Mouse (Mus musculus): Measurements from ENCODE around the gene Olfr877. TPM values are rescaled to one million over a fixed set of nuclear protein-coding genes. Genes with fewer than 3 reads are reported as not detected.

Gene Olfr877
- polyA plus RNA-seq (2014; fragmentation: Illumina TruSeq; extraction: RNeasy Lipid Tissue Mini Kit (QIAGEN cat#74804); ENCODE audit: insufficient read depth, low read depth, low replicate concordance) = not detected

DNA sequence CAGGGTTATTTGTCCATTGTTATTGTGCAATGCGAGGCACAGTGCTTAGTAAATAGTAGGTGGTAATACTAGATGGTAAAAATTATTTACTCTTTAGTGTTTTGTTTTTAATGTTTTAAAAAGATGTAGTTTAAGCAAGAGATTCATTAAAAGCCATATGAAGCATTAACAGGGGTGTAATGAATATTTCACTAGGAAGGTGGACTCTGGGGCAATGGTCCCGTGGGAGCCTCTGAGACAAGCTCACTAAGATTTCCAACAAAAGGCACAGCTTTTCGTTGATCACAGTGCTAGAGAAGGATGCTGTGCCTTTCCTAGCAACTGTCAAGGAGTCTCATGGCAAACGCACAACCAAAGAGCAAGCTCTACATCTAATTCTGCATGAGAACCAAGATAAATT is at the start of gene Olfr877:
Olfr877 (plus strand) TSS at position 301 of the 400 bp plus-strand sequence.

DNA sequence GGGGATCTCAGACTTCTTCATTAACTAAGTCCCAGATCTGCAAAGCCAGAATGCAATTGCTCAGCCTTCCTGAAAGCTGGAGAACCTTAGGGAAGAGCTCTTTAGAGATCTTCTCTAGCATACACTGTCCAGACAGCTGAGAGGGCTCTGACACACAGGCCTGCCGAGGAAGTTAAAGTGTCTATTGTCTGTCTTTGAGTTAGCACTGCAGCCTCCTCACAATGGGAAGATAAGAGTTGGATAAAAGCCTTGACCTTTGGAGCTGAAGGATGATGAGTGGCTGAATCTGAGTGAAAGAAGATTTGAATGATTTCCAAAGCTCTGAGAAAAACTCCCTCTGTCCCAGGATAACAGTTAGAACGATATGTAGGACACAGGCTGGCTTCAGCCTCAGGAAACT is 42.6 kb downstream of the Olfr877 start, which contains the start of gene Olfr145:
Olfr145 (plus strand) TSS at position 64 of the 400 bp plus-strand sequence.

Other genes with a start within 250 kb of the Olfr877 start
- 30.4 TPM for gene Spa17, start 240.5 kb upstream of the Olfr877 start, polyA plus RNA-seq (2014; fragmentation: Illumina TruSeq; extraction: RNeasy Lipid Tissue Mini Kit (QIAGEN cat#74804); ENCODE audit: insufficient read depth, low read depth, low replicate concordance)
- 63.3 TPM for gene Tbrg1, start 197.0 kb upstream of the Olfr877 start, polyA plus RNA-seq (2014; fragmentation: Illumina TruSeq; extraction: RNeasy Lipid Tissue Mini Kit (QIAGEN cat#74804); ENCODE audit: insufficient read depth, low read depth, low replicate concordance)
- gene Panx3, start 185.0 kb upstream of the Olfr877 start, polyA plus RNA-seq (2014; fragmentation: Illumina TruSeq; extraction: RNeasy Lipid Tissue Mini Kit (QIAGEN cat#74804); ENCODE audit: insufficient read depth, low read depth, low replicate concordance) = not detected
- not detected for gene Olfr160, start 138.0 kb upstream of the Olfr877 start, polyA plus RNA-seq (2014; fragmentation: Illumina TruSeq; extraction: RNeasy Lipid Tissue Mini Kit (QIAGEN cat#74804); ENCODE audit: insufficient read depth, low read depth, low replicate concordance)
- gene Olfr874, start 109.2 kb upstream of the Olfr877 start, polyA plus RNA-seq (2014; fragmentation: Illumina TruSeq; extraction: RNeasy Lipid Tissue Mini Kit (QIAGEN cat#74804); ENCODE audit: insufficient read depth, low read depth, low replicate concordance) = not detected
- not detected for gene Olfr875, start 82.4 kb upstream of the Olfr877 start, polyA plus RNA-seq (2014; fragmentation: Illumina TruSeq; extraction: RNeasy Lipid Tissue Mini Kit (QIAGEN cat#74804); ENCODE audit: insufficient read depth, low read depth, low replicate concordance)
- not detected for gene Olfr876, start 51.2 kb upstream of the Olfr877 start, polyA plus RNA-seq (2014; fragmentation: Illumina TruSeq; extraction: RNeasy Lipid Tissue Mini Kit (QIAGEN cat#74804); ENCODE audit: insufficient read depth, low read depth, low replicate concordance)
- gene Olfr145, start 42.5 kb downstream of the Olfr877 start, polyA plus RNA-seq (2014; fragmentation: Illumina TruSeq; extraction: RNeasy Lipid Tissue Mini Kit (QIAGEN cat#74804); ENCODE audit: insufficient read depth, low read depth, low replicate concordance) = not detected
- gene Olfr878, start 63.6 kb downstream of the Olfr877 start, polyA plus RNA-seq (2014; fragmentation: Illumina TruSeq; extraction: RNeasy Lipid Tissue Mini Kit (QIAGEN cat#74804); ENCODE audit: insufficient read depth, low read depth, low replicate concordance) = not detected
- not detected for gene Olfr881, start 137.6 kb downstream of the Olfr877 start, polyA plus RNA-seq (2014; fragmentation: Illumina TruSeq; extraction: RNeasy Lipid Tissue Mini Kit (QIAGEN cat#74804); ENCODE audit: insufficient read depth, low read depth, low replicate concordance)
- not detected for gene Olfr883, start 171.5 kb downstream of the Olfr877 start, polyA plus RNA-seq (2014; fragmentation: Illumina TruSeq; extraction: RNeasy Lipid Tissue Mini Kit (QIAGEN cat#74804); ENCODE audit: insufficient read depth, low read depth, low replicate concordance)
- not detected for gene Olfr884, start 192.3 kb downstream of the Olfr877 start, polyA plus RNA-seq (2014; fragmentation: Illumina TruSeq; extraction: RNeasy Lipid Tissue Mini Kit (QIAGEN cat#74804); ENCODE audit: insufficient read depth, low read depth, low replicate concordance)
- gene Olfr885, start 207.1 kb downstream of the Olfr877 start, polyA plus RNA-seq (2014; fragmentation: Illumina TruSeq; extraction: RNeasy Lipid Tissue Mini Kit (QIAGEN cat#74804); ENCODE audit: insufficient read depth, low read depth, low replicate concordance) = not detected
- gene Olfr887, start 229.8 kb downstream of the Olfr877 start, polyA plus RNA-seq (2014; fragmentation: Illumina TruSeq; extraction: RNeasy Lipid Tissue Mini Kit (QIAGEN cat#74804); ENCODE audit: insufficient read depth, low read depth, low replicate concordance) = not detected